Mouse (Mus musculus) small intestine, adult 2 months (tissue): ENCODE measurements around the gene Spp2.

ENCODE experiments used
- CTCF ChIP-seq: fragments of 200-500 bp; IDR thresholded peaks from 2 replicates; pipeline ENCODE4 v1.5.1; 2012; ENCODE audit warnings: low read depth, mild to moderate bottlenecking, control low read depth, inconsistent platforms, low read length, moderate library complexity, mixed read lengths; ENCODE audit not compliant: insufficient replicate concordance, insufficient read length; ENCODE audit errors: extremely low read depth
- POLR2A ChIP-seq: fragments of 200-500 bp; IDR thresholded peaks from 2 replicates; pipeline ENCODE4 v1.6.1; 2012; ENCODE audit warnings: low read depth, mild to moderate bottlenecking, control low read depth, inconsistent platforms, low read length, moderate library complexity

- TF ChIP-seq POLR2A (no peak), CTCF (no peak)
Measured at GRCm38 (mm10) chr1:88464109-88464905, 57.5 kb downstream of the Spp2 start.
